9 mouse cellular contexts compared by ENCODE assay signal in genomic region chr16:52078758-52079474, GRCm38 (mm10). TPM values are rescaled to one million over a fixed set of nuclear protein-coding genes. Genes with fewer than 3 reads are reported as not detected.
DNase-seq lines count a peak whose midpoint lies in the region; ATAC-seq lines count a peak whose summit lies in the region.
"Had no signal": no experiment of that assay in that cellular context is flagged by ENCODE, and none has a peak within 500 bp of the region (broad histone marks: within the 10 kb centered on the region; RNA-seq: fewer than 3 reads in every experiment).

No protein-coding gene starts in this region.

- DNase-seq in cerebellum, postnatal 10 days: peak; percentile 27 to 41
- DNase-seq in cerebellum, adult 8-10 months: no peak
- DNase-seq in ovary, adult 18-20 months (ENCODE audit: low spot score): peak; percentile 31
- DNase-seq in ovary, postnatal 10 days (ENCODE audit: low spot score): no peak
- DNase-seq in kidney, postnatal 10 days: peak; percentile 74
- DNase-seq in testis, postnatal 14 days (ENCODE audit: low spot score): no peak
- no peak for DNase-seq in forebrain, embryonic 14.5 days (ENCODE audit: low spot score)

- no peak overlapping the region for H3K4me3 ChIP-seq in stomach, embryonic 16.5 days (replicated peaks; ENCODE audit: low read length)
- no peak overlapping the region for H3K4me3 ChIP-seq in forebrain, embryonic 14.5 days (ENCODE audit: low read depth, low read length)
- H3K4me3 ChIP-seq: limb, embryonic 15.5 days had no signal

- H3K4me2 ChIP-seq in stomach, embryonic 16.5 days (ENCODE audit: low read depth, low read length): no peak overlapping the region
- no peak overlapping the region for H3K4me2 ChIP-seq in forebrain, embryonic 14.5 days (ENCODE audit: low read length)
- H3K4me2 ChIP-seq: limb, embryonic 15.5 days had no signal

- peak; percentile 73; the same call in 1 of the 2 replicates for ATAC-seq in stomach, embryonic 16.5 days (ENCODE audit: insufficient read depth, low FRiP score)
- no peak for ATAC-seq in forebrain, embryonic 14.5 days

- peaks cover 18% of the 10 kb centered on the region for H3K4me1 ChIP-seq in stomach, embryonic 16.5 days (ENCODE audit: control insufficient read depth, insufficient read depth, low read length)
- peaks cover 3% of the 10 kb centered on the region; the same call in 1 of the 2 replicates for H3K4me1 ChIP-seq in forebrain, embryonic 14.5 days (ENCODE audit: control insufficient read depth, insufficient read depth, low read length)

- no peak overlapping the region for H3K9ac ChIP-seq in stomach, embryonic 16.5 days (ENCODE audit: low read length)
- no peak overlapping the region for H3K9ac ChIP-seq in forebrain, embryonic 14.5 days (ENCODE audit: low read length)
- H3K9ac ChIP-seq: limb, embryonic 15.5 days had no signal

- no peak overlapping the region for H3K27ac ChIP-seq in stomach, embryonic 16.5 days (ENCODE audit: low read length)
- H3K27ac ChIP-seq in forebrain, embryonic 14.5 days (ENCODE audit: low read depth, low read length): no peak overlapping the region
- H3K27ac ChIP-seq: limb, embryonic 15.5 days had no signal

- H3K36me3 ChIP-seq in stomach, embryonic 16.5 days (ENCODE audit: control insufficient read depth, insufficient read depth, low read length): no peaks in the 10 kb centered on the region
- no peaks in the 10 kb centered on the region for H3K36me3 ChIP-seq in forebrain, embryonic 14.5 days (ENCODE audit: control insufficient read depth, insufficient read depth, low read length)
- H3K36me3 ChIP-seq: limb, embryonic 15.5 days had no signal

- H3K27me3 ChIP-seq in stomach, embryonic 16.5 days (ENCODE audit: control insufficient read depth, insufficient read depth, low read length): no peaks in the 10 kb centered on the region
- H3K27me3 ChIP-seq in forebrain, embryonic 14.5 days (replicated peaks; ENCODE audit: control insufficient read depth, insufficient read depth, low read length): no peaks in the 10 kb centered on the region
- H3K27me3 ChIP-seq: limb, embryonic 15.5 days had no signal

- H3K9me3 ChIP-seq in stomach, embryonic 16.5 days (replicated peaks; ENCODE audit: control insufficient read depth, low read length): no peaks in the 10 kb centered on the region
- H3K9me3 ChIP-seq in forebrain, embryonic 14.5 days (replicated peaks; ENCODE audit: control insufficient read depth, low read length): no peaks in the 10 kb centered on the region
- H3K9me3 ChIP-seq: limb, embryonic 15.5 days had no signal

- WGBS in stomach, embryonic 16.5 days: 42% methylated on average over 9 of the region's 9 CpGs
- WGBS in forebrain, embryonic 14.5 days: 90% methylated on average over 9 of the region's 9 CpGs

RNA-seq across cellular contexts. Expression of gene Cblb, which starts 47.9 kb away (rescaled TPM):
- 11.7 and 12.6 TPM in 2 replicates for polyA plus RNA-seq in stomach, embryonic 16.5 days (2015; fragmentation: Nextera tagmentation; extraction: Ambion mirVana)
- 16.8 and 19.2 TPM in 2 replicates for polyA plus RNA-seq in forebrain, embryonic 14.5 days (2014; fragmentation: Nextera tagmentation; extraction: Ambion mirVana)

Comparison
In these comparisons a context has a peak if more than half of its experiments do, and no peak if none do; other contexts are left out.
1. DNase-seq: peak in cerebellum, postnatal 10 days (2 of 2), ovary, adult 18-20 months (single experiment) and kidney, postnatal 10 days (single experiment); none in cerebellum, adult 8-10 months (single experiment), ovary, postnatal 10 days (single experiment), testis, postnatal 14 days (single experiment) and forebrain, embryonic 14.5 days (single experiment).